Mouse (Mus musculus): ENCODE measurements around the gene Defa31. TPM values are rescaled to one million over a fixed set of nuclear protein-coding genes. Genes with fewer than 3 reads are reported as not detected.
"Not testable (repeated sequence)": the region's sequence is repeated elsewhere in the genome, so short reads cannot be mapped to it uniquely, and the experiment has no call there.

Gene Defa31
- not detected for total RNA-seq (2021)

GRCm38 (mm10) chr8:21191314-21191713, at the start of gene Defa31:
TSS of gene Defa31 (plus strand) at chr8:21191614.
- DNase-seq (ENCODE audit: extremely low spot score in 1 of 2, low spot score in 1 of 2), result not testable (repeated sequence)

DNA sequence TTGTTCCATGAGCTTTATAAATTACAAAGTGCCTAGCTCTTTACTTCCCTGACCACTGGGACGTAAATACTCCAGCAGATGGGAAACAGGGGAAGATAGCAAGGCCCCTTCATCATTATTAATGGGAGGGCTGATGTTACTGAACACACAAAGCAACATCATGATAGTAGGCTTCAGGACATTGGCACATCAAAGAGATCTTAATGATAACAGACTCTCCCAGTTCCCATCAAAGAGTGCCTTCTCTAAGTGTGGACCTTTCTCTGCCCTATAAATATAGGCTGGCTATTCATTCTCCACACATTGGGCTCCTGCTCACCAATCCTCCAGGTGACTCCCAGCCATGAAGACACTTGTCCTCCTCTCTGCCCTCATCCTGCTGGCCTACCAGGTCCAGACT, 29.4 kb upstream of the Defa31 start, which contains the start of gene Defa22:
TSS of gene Defa22 (plus strand) at position 301 of the 400 bp plus-strand sequence.
- DNase-seq (ENCODE audit: extremely low spot score in 1 of 2, low spot score in 1 of 2), result not testable (repeated sequence)

DNA sequence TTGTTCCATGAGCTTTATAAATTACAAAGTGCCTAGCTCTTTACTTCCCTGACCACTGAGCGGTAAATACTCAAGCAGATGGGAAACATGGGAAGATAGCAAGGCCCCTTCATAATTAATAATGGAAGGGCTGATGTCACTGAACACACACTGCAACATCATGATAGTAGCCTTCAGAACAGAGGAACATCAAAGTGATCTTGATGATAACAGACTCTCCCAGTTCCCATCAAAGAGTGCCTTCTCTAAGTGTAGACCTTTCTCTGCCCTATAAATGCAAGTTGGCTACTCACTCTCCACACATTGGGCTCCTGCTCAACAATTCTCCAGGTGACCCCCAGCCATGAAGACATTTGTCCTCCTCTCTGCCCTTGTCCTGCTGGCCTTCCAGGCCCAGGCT, 9.8 kb downstream of the Defa31 start, which contains the start of gene Gm15293:
TSS of gene Gm15293 (plus strand) at position 301 of the 400 bp plus-strand sequence.
- DNase-seq (ENCODE audit: extremely low spot score in 1 of 2, low spot score in 1 of 2), result not testable (repeated sequence)

Other genes starting within 250 kb of the Defa31 start
- not detected for gene AY761185, start 246.9 kb upstream of the Defa31 start, total RNA-seq (2021)
- gene Defa21, start 166.1 kb upstream of the Defa31 start, total RNA-seq (2021), result not detected
- gene Defa23, start 136.6 kb upstream of the Defa31 start, total RNA-seq (2021), result not detected
- not detected for gene Defa35, start 126.6 kb upstream of the Defa31 start, total RNA-seq (2021)
- gene Defa25, start 107.2 kb upstream of the Defa31 start, total RNA-seq (2021), result not detected
- not detected for gene Gm14851, start 95.6 kb upstream of the Defa31 start, total RNA-seq (2021)
- not detected for gene Defa30, start 57.0 kb upstream of the Defa31 start, total RNA-seq (2021)
- gene Defa22, start 29.3 kb upstream of the Defa31 start, total RNA-seq (2021), result not detected
- gene Gm15293, start 9.9 kb downstream of the Defa31 start, total RNA-seq (2021), result not detected
- not detected for gene Gm15292, start 58.1 kb downstream of the Defa31 start, total RNA-seq (2021)
- not detected for gene Defa27, start 123.9 kb downstream of the Defa31 start, total RNA-seq (2021)
- gene Defa29, start 135.4 kb downstream of the Defa31 start, total RNA-seq (2021), result not detected
- gene Defa2, start 186.9 kb downstream of the Defa31 start, total RNA-seq (2021), result not detected
- not detected for gene Defa33, start 200.2 kb downstream of the Defa31 start, total RNA-seq (2021)
- not detected for gene Defa36, start 235.8 kb downstream of the Defa31 start, total RNA-seq (2021)